Mouse (Mus musculus): Measurements from ENCODE around the gene Wnt7b.

DNA sequence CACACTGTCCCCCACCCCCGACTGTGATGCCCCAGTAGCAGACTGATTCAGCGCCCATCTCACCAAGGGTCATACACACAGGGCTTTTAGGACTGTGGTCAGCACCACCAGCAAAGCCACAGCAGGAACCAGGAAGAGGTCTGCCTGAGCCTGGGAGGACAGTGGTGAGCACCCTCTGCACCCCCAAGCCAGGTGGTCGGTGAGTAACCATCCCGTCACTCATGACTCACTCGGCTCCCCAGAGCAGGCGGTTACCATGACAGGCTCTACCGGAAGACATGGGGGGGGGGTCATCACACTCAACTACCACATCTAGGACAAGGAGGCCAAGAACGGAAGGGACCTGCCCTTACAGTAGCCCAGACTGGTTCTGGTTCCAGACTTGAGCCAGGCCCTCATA is 7.7 kb downstream of the Wnt7b start:
- TF ChIP-seq POLR2A (IDR thresholded peaks at IDR 0.05; ENCODE audit: extremely low read depth, insufficient read depth, low read length) (no peak), CTCF (IDR thresholded peaks at IDR 0.05; ENCODE audit: extremely low read depth, insufficient read depth, low read length) (no peak)
